Mouse (Mus musculus) thymus, adult 2 months (tissue): ENCODE measurements at regions not wholly inside any gene's neighbourhood (a gene's known extent, or its start where the extent isn't known, plus 50 kb on each side); places are given as distances from the start of the nearest gene placed in this dataset.

ENCODE experiments used
- CTCF ChIP-seq: fragments of 200-500 bp; IDR thresholded peaks from 2 replicates; pipeline ENCODE4 v1.5.1; 2012; ENCODE audit warnings: mild to moderate bottlenecking, control low read depth, low read length, moderate library complexity, borderline replicate concordance; ENCODE audit not compliant: control insufficient read depth, poor library complexity, insufficient read depth; ENCODE audit errors: extremely low read depth
- POLR2A ChIP-seq: fragments of 200-500 bp; IDR thresholded peaks from 2 replicates; pipeline ENCODE4 v1.6.1; 2012; ENCODE audit warnings: mild to moderate bottlenecking, low read length, control low read depth, moderate library complexity; ENCODE audit not compliant: control insufficient read depth, poor library complexity, insufficient read depth; ENCODE audit errors: extremely low read depth

GRCm38 (mm10) chr2:74168307-74168706 lies 257.2 kb upstream of the Atp5g3 start:
- TF ChIP-seq POLR2A = no peak
- TF ChIP-seq CTCF = no peak
